Comparison of ENCODE assay signal across 25 mouse cellular contexts in genomic region chr3:56810548-56811071, GRCm38 (mm10).
DNase-seq lines count a peak whose midpoint lies in the region; ATAC-seq and TF ChIP-seq lines count a peak whose summit lies in the region.
"Had no signal": no experiment of that assay in that cellular context is flagged by ENCODE, and none has a peak within 500 bp of the region (broad histone marks: within the 10 kb centered on the region; RNA-seq: fewer than 3 reads in every experiment).

No protein-coding gene starts in this region.

- no peaks in the 10 kb centered on the region for H3K27me3 ChIP-seq in hindbrain, embryonic 16.5 days (replicated peaks; ENCODE audit: control insufficient read depth, insufficient read depth, low read length)
- H3K27me3 ChIP-seq in hindbrain, embryonic 10.5 days (ENCODE audit: insufficient read depth, poor library complexity, severe bottlenecking): no peaks in the 10 kb centered on the region
- no peaks in the 10 kb centered on the region for H3K27me3 ChIP-seq in midbrain, embryonic 14.5 days (ENCODE audit: control insufficient read depth, insufficient read depth, low read length)
- no peaks in the 10 kb centered on the region for H3K27me3 ChIP-seq in midbrain, embryonic 10.5 days (ENCODE audit: low read depth, poor library complexity, severe bottlenecking)
- H3K27me3 ChIP-seq in midbrain, postnatal 0 days (ENCODE audit: insufficient read depth, low read length): no peaks in the 10 kb centered on the region
- H3K27me3 ChIP-seq: forebrain, embryonic 12.5 days; heart, embryonic 12.5 days; limb, embryonic 13.5 days; lung, embryonic 15.5 days had no signal

- H3K27ac ChIP-seq in hindbrain, embryonic 16.5 days (ENCODE audit: low read depth, low read length): no peak overlapping the region
- H3K27ac ChIP-seq in hindbrain, embryonic 10.5 days: no peak overlapping the region
- no peak overlapping the region for H3K27ac ChIP-seq in midbrain, embryonic 14.5 days (replicated peaks; ENCODE audit: low read depth, low read length)
- H3K27ac ChIP-seq in midbrain, embryonic 10.5 days (replicated peaks): no peak overlapping the region
- no peak overlapping the region for H3K27ac ChIP-seq in midbrain, postnatal 0 days (ENCODE audit: low read depth, low read length)
- H3K27ac ChIP-seq: forebrain, embryonic 12.5 days; heart, adult 2 months; limb, embryonic 13.5 days; lung, embryonic 15.5 days had no signal

- ATAC-seq in hindbrain, embryonic 16.5 days: peak; percentile 78
- no peak for ATAC-seq in midbrain, embryonic 14.5 days (ENCODE audit: low FRiP score, low TSS enrichment)
- no peak for ATAC-seq in midbrain, postnatal 0 days (ENCODE audit: low FRiP score)
- no peak for ATAC-seq in inflammation-experienced regulatory T-cells, adult 6 months
- ATAC-seq: CD4-positive, CD25-positive, alpha-beta regulatory T cell, adult 4 months; forebrain, postnatal 0 days; intestine, embryonic 16.5 days had no signal

- TF ChIP-seq CTCF in midbrain, postnatal 0 days (IDR thresholded peaks at IDR 0.05): no peak

- H3K9me3 ChIP-seq in hindbrain, embryonic 16.5 days (ENCODE audit: control insufficient read depth, low read length): no peaks in the 10 kb centered on the region
- H3K9me3 ChIP-seq in hindbrain, embryonic 10.5 days: no peaks in the 10 kb centered on the region
- H3K9me3 ChIP-seq in midbrain, embryonic 14.5 days (ENCODE audit: control insufficient read depth, low read length): no peaks in the 10 kb centered on the region
- H3K9me3 ChIP-seq in midbrain, embryonic 10.5 days (replicated peaks): no peaks in the 10 kb centered on the region
- no peaks in the 10 kb centered on the region for H3K9me3 ChIP-seq in midbrain, postnatal 0 days (ENCODE audit: low read length)
- H3K9me3 ChIP-seq: forebrain, embryonic 12.5 days; heart, embryonic 12.5 days; limb, embryonic 13.5 days; lung, embryonic 15.5 days had no signal

- H3K4me1 ChIP-seq in hindbrain, embryonic 16.5 days (ENCODE audit: control insufficient read depth, insufficient read depth, low read depth, low read length): no peaks in the 10 kb centered on the region
- H3K4me1 ChIP-seq in hindbrain, embryonic 10.5 days (replicated peaks): no peaks in the 10 kb centered on the region
- no peaks in the 10 kb centered on the region for H3K4me1 ChIP-seq in midbrain, embryonic 14.5 days (ENCODE audit: control insufficient read depth, insufficient read depth, low read length)
- no peaks in the 10 kb centered on the region for H3K4me1 ChIP-seq in midbrain, embryonic 10.5 days
- H3K4me1 ChIP-seq in midbrain, postnatal 0 days (ENCODE audit: insufficient read depth, low read length): no peaks in the 10 kb centered on the region
- H3K4me1 ChIP-seq: forebrain, embryonic 12.5 days; heart, embryonic 12.5 days; limb, embryonic 13.5 days; lung, embryonic 15.5 days had no signal

- H3K36me3 ChIP-seq in hindbrain, embryonic 16.5 days (ENCODE audit: control insufficient read depth, insufficient read depth, low read length): no peaks in the 10 kb centered on the region
- no peaks in the 10 kb centered on the region for H3K36me3 ChIP-seq in hindbrain, embryonic 10.5 days
- no peaks in the 10 kb centered on the region for H3K36me3 ChIP-seq in midbrain, embryonic 14.5 days (ENCODE audit: control insufficient read depth, insufficient read depth, low read length)
- no peaks in the 10 kb centered on the region for H3K36me3 ChIP-seq in midbrain, embryonic 10.5 days
- H3K36me3 ChIP-seq in midbrain, postnatal 0 days (ENCODE audit: insufficient read depth, low read length): no peaks in the 10 kb centered on the region
- H3K36me3 ChIP-seq: forebrain, embryonic 12.5 days; heart, embryonic 12.5 days; limb, embryonic 13.5 days; lung, embryonic 15.5 days had no signal

- no peak overlapping the region for H3K4me2 ChIP-seq in hindbrain, embryonic 16.5 days (ENCODE audit: low read length)
- H3K4me2 ChIP-seq in midbrain, embryonic 14.5 days (ENCODE audit: low read length): no peak overlapping the region
- H3K4me2 ChIP-seq in midbrain, postnatal 0 days (ENCODE audit: low read depth, low read length, poor library complexity, severe bottlenecking): no peak overlapping the region
- H3K4me2 ChIP-seq: forebrain, embryonic 12.5 days; heart, embryonic 12.5 days; limb, embryonic 13.5 days; liver, embryonic 11.5 days; lung, embryonic 15.5 days had no signal

- WGBS in hindbrain, embryonic 16.5 days: 62% methylated on average over 1 of the region's 1 CpGs
- WGBS in hindbrain, embryonic 10.5 days: 88% methylated on average over 1 of the region's 1 CpGs
- WGBS in midbrain, embryonic 14.5 days: 60% methylated on average over 1 of the region's 1 CpGs
- WGBS in midbrain, embryonic 10.5 days: 84% methylated on average over 1 of the region's 1 CpGs
- WGBS in midbrain, postnatal 0 days: 77% methylated on average over 1 of the region's 1 CpGs

- DNase-seq in hindbrain, embryonic 10.5 days (ENCODE audit: low spot score): no peak
- DNase-seq in midbrain, embryonic 14.5 days: peak; percentile 15
- no peak for DNase-seq in midbrain, embryonic 10.5 days (ENCODE audit: low spot score)
- peak; percentile 42 for DNase-seq in layer of hippocampus, adult 9-11 months
- DNase-seq in midbrain, postnatal 0 days (ENCODE audit: low spot score): peak; percentile 14
- DNase-seq: adrenal gland, postnatal 25 days; cerebellum, adult 2 months; cerebellum, postnatal 14 days; forebrain, postnatal 0 days; heart, adult 2 months; kidney, adult 9 months; kidney, postnatal 10 days; right cerebral cortex, adult 18-20 months; spleen, adult 18-20 months; thymus, adult 18-20 months; thymus, postnatal 25 days had no signal

- H3K9ac ChIP-seq in hindbrain, embryonic 16.5 days (ENCODE audit: low read depth, low read length): no peak overlapping the region
- H3K9ac ChIP-seq in midbrain, embryonic 14.5 days (replicated peaks; ENCODE audit: low read length): no peak overlapping the region
- H3K9ac ChIP-seq in midbrain, postnatal 0 days (replicated peaks; ENCODE audit: low read length, poor library complexity, severe bottlenecking): no peak overlapping the region
- H3K9ac ChIP-seq: forebrain, embryonic 12.5 days; forebrain, postnatal 0 days; heart, embryonic 12.5 days; limb, embryonic 13.5 days; lung, embryonic 15.5 days had no signal

- no peak overlapping the region for H3K4me3 ChIP-seq in hindbrain, embryonic 16.5 days (ENCODE audit: low read length)
- no peak overlapping the region for H3K4me3 ChIP-seq in hindbrain, embryonic 10.5 days
- no peak overlapping the region for H3K4me3 ChIP-seq in midbrain, embryonic 14.5 days (replicated peaks; ENCODE audit: low read depth, low read length)
- no peak overlapping the region for H3K4me3 ChIP-seq in midbrain, embryonic 10.5 days
- H3K4me3 ChIP-seq in midbrain, postnatal 0 days (ENCODE audit: low read depth, low read length): no peak overlapping the region
- H3K4me3 ChIP-seq: forebrain, embryonic 12.5 days; heart, adult 2 months; heart, embryonic 12.5 days; limb, embryonic 13.5 days; lung, embryonic 15.5 days had no signal

Comparison
In these comparisons a context has a peak if more than half of its experiments do, and no peak if none do; other contexts are left out.
1. DNase-seq: peak in midbrain, embryonic 14.5 days (single experiment), layer of hippocampus, adult 9-11 months (single experiment) and midbrain, postnatal 0 days (single experiment); none in hindbrain, embryonic 10.5 days (single experiment) and midbrain, embryonic 10.5 days (single experiment).